Mouse (Mus musculus): ENCODE results near the gene Glp2r. TPM values are rescaled to one million over a fixed set of nuclear protein-coding genes. Genes with fewer than 3 reads are reported as not detected.

Gene Glp2r
- total RNA-seq, 2 experiments from 2014 or later, result not detected

- ATAC-seq (replicated peaks; ENCODE audit: low FRiP score, low TSS enrichment, poor library complexity, severe bottlenecking), result no peak
Observed at GRCm38 (mm10) chr11:67644632-67645149, 126.3 kb downstream of the Glp2r start.

GRCm38 (mm10) chr11:67643465-67643864 is 127.5 kb downstream of the Glp2r start:
- ATAC-seq (replicated peaks; ENCODE audit: low FRiP score, low TSS enrichment, poor library complexity, severe bottlenecking), result no peak

- ATAC-seq (replicated peaks; ENCODE audit: low FRiP score, low TSS enrichment, poor library complexity, severe bottlenecking), result no peak
Observed at GRCm38 (mm10) chr11:67642835-67643234, 128.1 kb downstream of the Glp2r start.

- no peak for ATAC-seq (replicated peaks; ENCODE audit: low FRiP score, low TSS enrichment, poor library complexity, severe bottlenecking)
Observed at GRCm38 (mm10) chr11:67642421-67642820, 128.5 kb downstream of the Glp2r start.

- no peak for ATAC-seq (replicated peaks; ENCODE audit: low FRiP score, low TSS enrichment, poor library complexity, severe bottlenecking)
Observed at GRCm38 (mm10) chr11:67640299-67640698, 130.7 kb downstream of the Glp2r start.

GRCm38 (mm10) chr11:67638401-67638800 is 132.6 kb downstream of the Glp2r start:
- no peak for ATAC-seq (replicated peaks; ENCODE audit: low FRiP score, low TSS enrichment, poor library complexity, severe bottlenecking)

GRCm38 (mm10) chr11:67636905-67637586 is 133.9 kb downstream of the Glp2r start:
- ATAC-seq (replicated peaks; ENCODE audit: low FRiP score, low TSS enrichment, poor library complexity, severe bottlenecking), result no peak

GRCm38 (mm10) chr11:67636201-67636600 is 134.8 kb downstream of the Glp2r start:
- no peak for ATAC-seq (replicated peaks; ENCODE audit: low FRiP score, low TSS enrichment, poor library complexity, severe bottlenecking)

- no peak for ATAC-seq (replicated peaks; ENCODE audit: low FRiP score, low TSS enrichment, poor library complexity, severe bottlenecking)
Observed at GRCm38 (mm10) chr11:67633620-67634229, 137.2 kb downstream of the Glp2r start.

- no peak for ATAC-seq (replicated peaks; ENCODE audit: low FRiP score, low TSS enrichment, poor library complexity, severe bottlenecking)
Observed at GRCm38 (mm10) chr11:67632906-67633305, 138.0 kb downstream of the Glp2r start.

GRCm38 (mm10) chr11:67628522-67628921 is 142.4 kb downstream of the Glp2r start:
- no peak for ATAC-seq (replicated peaks; ENCODE audit: low FRiP score, low TSS enrichment, poor library complexity, severe bottlenecking)

- no peak for ATAC-seq (replicated peaks; ENCODE audit: low FRiP score, low TSS enrichment, poor library complexity, severe bottlenecking)
Observed at GRCm38 (mm10) chr11:67627179-67627578, 143.8 kb downstream of the Glp2r start.

- no peak for ATAC-seq (replicated peaks; ENCODE audit: low FRiP score, low TSS enrichment, poor library complexity, severe bottlenecking)
Observed at GRCm38 (mm10) chr11:67622340-67622739, 148.6 kb downstream of the Glp2r start.

- ATAC-seq (replicated peaks; ENCODE audit: low FRiP score, low TSS enrichment, poor library complexity, severe bottlenecking), result no peak
Observed at GRCm38 (mm10) chr11:67616557-67617239, 154.3 kb downstream of the Glp2r start.

GRCm38 (mm10) chr11:67612158-67612839 is 158.7 kb downstream of the Glp2r start:
- no peak for ATAC-seq (replicated peaks; ENCODE audit: low FRiP score, low TSS enrichment, poor library complexity, severe bottlenecking)

Other genes starting within 250 kb of the Glp2r start
- gene Rcvrn, start 75.8 kb downstream of the Glp2r start, total RNA-seq (2014; fragmentation: Nextera tagmentation), result not detected in 2 replicates
- not detected in 2 replicates for gene Rcvrn, start 75.8 kb downstream of the Glp2r start, total RNA-seq (2017)
- gene Gsg1l2, start 3.5 kb upstream of the Glp2r start, total RNA-seq (2014; fragmentation: Nextera tagmentation), result not detected in 2 replicates
- gene Gsg1l2, start 3.5 kb upstream of the Glp2r start, total RNA-seq (2017), result not detected in 2 replicates
- gene Dhrs7c, start 27.0 kb upstream of the Glp2r start, total RNA-seq (2014; fragmentation: Nextera tagmentation), result not detected in 2 replicates
- gene Dhrs7c, start 27.0 kb upstream of the Glp2r start, total RNA-seq (2017), result not detected in 2 replicates
- not detected in 2 replicates for gene Usp43, start 151.0 kb upstream of the Glp2r start, total RNA-seq (2014; fragmentation: Nextera tagmentation)
- gene Usp43, start 151.0 kb upstream of the Glp2r start, total RNA-seq (2017), result not detected in 2 replicates
- not detected in 2 replicates for gene Cfap52, start 194.5 kb upstream of the Glp2r start, total RNA-seq (2014; fragmentation: Nextera tagmentation)
- gene Cfap52, start 194.5 kb upstream of the Glp2r start, total RNA-seq (2017), result not detected in 2 replicates
- gene Stx8, start 195.0 kb upstream of the Glp2r start, total RNA-seq (2014; fragmentation: Nextera tagmentation), result 7.6 and 22.8 TPM in 2 replicates
- gene Stx8, start 195.0 kb upstream of the Glp2r start, total RNA-seq (2017), result 29.6 and 34.6 TPM in 2 replicates